Mouse (Mus musculus): ENCODE measurements around the gene Snx29.
"Not testable (repeated sequence)": the region's sequence is repeated elsewhere in the genome, so short reads cannot be mapped to it uniquely, and the experiment has no call there.

Gene Snx29

DNA sequence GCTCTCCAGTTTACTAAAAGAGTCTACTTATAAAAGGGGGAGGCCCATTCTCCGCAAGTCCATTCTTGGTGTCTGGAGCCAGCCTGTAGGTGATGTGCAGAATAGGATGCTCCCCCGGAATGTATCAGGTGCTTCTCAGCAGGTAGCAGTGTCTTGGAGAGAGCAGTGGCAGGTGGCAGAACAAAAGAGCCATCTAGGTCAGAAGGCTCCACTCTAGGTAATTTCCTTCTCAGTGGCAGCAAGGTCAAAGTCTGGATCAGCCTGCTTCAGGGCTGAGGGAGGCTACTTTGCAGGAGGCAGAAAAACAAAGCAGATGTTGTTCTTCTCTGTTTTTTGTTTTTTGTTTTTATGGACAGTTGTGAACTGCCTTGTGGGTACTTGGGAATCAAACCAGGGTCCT is 37.9 kb downstream of the Snx29 start:
- not testable (repeated sequence) for DNase-seq

DNA sequence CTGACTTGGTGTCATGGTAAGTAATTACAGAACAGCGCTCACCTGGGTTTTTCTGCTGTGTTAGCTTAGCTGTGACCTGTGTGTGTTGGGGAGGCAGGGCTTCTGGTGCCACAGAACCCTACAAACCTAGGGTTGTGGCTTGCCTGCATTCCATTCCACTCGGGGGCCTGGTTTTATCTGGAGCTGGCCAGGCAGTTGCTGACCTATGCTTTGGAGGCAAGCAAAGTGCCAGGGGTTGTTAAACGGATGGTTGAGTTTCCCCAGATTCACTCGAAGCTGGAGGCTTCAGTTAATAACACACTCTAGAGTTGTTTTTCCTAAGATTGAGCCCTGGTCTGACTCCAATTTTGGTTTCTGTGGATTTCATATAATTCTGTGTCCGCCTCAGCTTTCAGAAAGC is 42.9 kb downstream of the Snx29 start:
- DNase-seq, result no peak

DNA sequence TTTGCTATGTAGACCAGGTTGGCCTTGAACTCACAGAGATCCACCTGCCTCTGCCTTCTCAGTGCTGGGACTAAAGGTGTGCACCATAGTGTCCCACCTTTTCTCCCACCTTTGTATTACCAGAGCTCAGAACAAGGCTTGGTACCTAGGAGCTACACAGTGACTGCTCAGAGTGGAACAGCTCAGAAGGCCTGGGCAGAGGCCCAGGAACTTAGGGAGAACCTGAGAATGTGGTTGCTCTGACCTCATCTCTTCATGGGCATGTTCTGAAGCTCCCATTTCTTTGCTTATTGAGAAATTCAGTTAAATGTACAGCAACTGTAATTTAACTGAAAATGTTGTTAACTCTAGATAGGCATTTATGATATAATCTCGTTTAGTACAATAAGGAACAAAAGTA is 44.1 kb downstream of the Snx29 start:
- DNase-seq, result no peak

DNA sequence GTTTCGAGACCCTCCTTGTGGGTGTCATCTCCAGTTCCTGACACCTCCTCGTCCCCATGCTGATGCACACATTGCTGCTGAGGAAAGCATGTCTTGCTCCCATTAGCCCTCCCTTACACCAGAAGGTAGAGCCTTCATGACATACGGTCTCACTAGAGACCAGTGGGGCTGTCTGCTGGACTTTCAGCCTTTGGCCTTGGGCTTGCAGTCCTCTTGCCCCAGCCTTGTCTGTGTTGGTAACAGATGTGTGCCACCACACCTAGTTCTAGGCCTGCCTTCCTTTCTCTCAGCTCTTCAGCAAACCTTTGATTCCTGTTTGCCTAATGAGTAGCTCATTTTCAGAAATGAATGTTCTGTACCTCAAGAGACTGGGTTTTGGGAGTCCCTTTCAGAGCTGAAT is 45.7 kb downstream of the Snx29 start:
- DNase-seq, result no peak

DNA sequence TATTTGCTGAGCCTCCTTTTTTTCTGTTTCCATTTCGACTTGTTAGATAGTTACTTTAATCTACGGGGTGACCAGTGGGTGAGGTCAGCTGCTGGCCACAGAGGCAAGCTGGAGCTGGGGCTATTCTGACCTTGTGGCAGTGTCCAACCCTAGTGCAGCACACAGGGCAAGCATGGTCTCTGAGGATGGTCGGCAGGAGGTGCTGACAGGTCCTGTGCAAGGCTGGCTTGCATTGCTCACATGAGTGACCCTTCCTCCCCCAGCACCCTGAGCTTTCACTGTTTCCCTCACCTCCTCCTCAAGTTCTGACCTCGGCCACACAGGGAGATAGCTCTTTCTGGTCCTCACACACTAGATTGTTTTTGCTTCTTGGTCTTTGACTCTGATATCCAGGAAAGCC is 46.5 kb downstream of the Snx29 start:
- no peak for DNase-seq

DNA sequence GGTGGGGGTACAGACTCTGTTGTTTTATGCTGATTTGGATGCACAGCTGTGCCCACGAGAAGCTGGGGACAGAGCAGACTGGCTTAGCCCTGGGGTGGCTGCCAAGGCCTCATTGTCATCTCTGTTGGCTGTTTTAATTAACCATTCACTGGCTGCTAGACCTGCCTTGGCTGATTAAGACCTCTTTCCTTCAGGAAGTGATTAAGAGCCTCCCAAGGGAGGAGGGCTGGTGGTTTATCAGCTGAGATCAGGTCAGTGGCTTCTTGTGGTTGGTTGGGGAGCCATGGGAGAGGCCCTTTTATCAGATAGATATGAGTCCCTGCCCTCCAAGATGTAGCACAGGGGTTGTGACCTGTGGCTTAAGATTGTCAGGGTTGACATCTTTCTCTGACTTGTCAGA is 46.9 kb downstream of the Snx29 start:
- DNase-seq, result no peak

DNA sequence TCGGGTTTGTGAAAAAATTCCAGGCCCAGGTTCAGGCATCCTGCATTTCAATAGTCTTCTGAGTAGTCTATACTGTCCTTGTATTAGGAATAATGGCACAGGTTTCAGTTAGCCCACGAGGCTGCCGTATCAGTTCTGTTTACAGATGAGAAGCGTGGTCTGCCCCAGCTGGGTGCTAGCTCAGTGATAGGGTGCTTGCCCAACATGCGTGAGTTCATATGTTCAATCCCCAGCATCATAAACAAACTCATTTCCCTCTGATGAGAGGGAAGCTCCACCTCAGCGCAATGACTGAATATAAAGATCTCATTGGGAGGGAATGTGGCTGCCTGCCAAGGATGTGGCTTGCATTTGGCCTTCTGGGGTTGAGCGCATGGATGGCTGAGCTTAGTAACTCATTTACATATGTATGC is 47.4 kb downstream of the Snx29 start:
- no peak for DNase-seq

DNA sequence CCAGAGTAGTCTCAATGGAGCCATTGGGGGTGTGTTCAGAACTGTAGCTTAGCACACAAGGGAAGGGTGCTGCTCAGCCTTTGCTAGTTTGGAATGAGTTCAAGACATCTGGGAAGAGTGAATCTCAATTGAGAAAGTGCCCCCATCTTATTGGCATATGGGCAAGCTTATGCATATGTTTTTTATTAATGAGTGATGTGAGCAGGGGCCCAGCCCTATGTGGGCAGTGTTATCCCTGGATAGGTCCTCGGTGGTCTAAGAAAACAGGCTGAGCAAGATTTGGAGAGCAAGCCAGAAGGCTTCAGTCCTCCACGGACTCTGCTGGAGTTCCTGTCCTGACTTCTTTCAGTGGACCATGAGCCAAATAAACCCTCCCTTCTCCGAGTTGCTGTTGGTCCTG is 56.6 kb downstream of the Snx29 start:
- no peak for DNase-seq

DNA sequence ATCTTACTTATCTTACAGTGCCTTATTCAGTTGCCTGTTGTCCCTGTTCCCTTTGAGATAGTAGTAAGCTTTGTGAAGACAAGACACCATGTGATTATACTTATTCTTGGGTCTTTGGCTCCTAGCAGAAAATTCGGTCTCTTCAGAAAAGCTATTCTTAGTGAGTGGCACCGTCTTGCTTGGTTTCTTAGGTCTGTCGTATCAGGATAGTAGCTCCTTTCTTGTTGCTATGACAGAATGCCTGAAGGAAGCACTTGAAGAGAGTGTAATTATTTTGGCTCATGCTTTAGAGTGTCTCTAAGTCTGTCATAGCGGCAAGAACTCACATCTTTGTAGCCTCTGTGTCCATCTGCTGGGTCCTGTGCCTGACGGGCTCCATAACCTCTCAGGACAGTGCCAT is 57.3 kb downstream of the Snx29 start:
- no peak for DNase-seq

DNA sequence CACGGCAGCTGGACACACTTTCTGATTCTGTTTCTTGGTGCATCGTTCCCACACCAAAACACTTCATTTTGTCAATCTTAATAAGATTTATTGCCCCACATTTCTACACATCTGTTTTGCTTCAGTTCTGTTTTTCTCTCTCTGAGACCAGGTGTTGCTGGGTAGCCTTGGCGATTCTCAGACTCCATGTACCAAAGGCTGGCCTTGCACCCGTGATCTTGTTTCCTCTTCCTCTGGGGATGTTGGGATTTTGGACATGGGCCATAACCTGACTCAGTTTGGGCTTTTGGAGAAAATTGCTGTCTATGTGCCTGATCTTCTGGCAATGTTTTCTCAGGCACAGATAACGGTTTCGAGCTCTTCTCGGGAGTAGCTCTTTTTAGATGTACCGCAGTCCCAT is 58.2 kb downstream of the Snx29 start:
- no peak for DNase-seq

DNA sequence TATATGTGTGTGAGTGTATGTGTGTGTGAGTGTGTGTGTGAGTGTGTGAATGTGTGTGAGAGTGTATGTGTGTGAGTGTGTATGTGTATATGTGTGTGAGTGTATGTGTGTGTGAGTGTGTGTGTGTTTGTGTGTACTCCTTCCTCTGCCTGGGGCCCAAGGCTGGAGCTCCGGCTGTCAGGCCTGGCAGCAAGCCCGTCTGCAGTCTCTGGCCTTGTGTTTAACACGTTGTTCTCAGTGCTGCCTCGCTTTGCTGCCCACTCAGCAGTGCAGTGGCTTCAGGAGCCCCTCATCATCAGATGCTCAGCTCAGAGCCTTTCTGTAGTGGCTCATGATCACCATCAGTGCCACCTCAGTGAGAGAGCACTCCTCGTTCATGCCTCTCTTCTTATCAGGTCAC is 61.7 kb downstream of the Snx29 start:
- peak; percentile 47 for DNase-seq

DNA sequence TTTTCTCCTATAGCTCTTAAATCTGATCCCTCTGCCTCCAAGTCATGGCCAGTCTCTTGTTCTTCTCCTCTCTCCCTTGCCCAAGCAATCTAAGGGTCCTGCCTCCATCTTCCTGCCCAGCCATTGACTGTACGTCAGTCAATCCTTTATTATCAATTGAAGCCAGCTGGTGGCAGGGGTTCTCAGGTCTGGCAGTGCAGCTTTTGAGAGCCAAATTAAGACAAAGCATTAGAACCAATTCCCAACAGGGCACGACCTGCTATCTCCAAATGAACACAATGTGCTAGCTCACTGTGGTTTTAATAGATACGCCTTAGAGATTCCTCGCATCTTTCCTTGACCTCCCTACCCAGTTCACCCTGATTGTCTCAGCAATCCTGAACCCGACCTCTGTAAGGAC is 62.4 kb downstream of the Snx29 start:
- DNase-seq, result no peak

DNA sequence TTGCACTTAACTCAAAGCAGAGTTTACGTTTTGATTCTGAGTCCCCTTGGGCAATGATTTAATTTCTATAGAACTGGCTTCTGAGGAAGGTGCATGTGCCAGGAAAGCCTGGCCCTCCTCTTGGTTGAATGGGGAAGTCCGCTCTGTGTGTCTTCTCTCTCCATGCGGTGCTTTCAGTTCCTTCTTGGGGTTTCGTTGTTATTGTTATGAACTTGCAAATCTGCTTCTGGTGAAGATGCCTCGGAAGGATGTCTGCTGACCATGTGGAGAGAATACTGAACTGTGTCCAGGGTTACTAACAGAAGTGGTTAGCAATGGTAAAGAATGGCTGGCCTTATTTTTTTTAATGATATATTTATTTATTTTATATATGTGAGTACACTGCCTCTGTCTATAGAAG is 63.1 kb downstream of the Snx29 start:
- no peak for DNase-seq

DNA sequence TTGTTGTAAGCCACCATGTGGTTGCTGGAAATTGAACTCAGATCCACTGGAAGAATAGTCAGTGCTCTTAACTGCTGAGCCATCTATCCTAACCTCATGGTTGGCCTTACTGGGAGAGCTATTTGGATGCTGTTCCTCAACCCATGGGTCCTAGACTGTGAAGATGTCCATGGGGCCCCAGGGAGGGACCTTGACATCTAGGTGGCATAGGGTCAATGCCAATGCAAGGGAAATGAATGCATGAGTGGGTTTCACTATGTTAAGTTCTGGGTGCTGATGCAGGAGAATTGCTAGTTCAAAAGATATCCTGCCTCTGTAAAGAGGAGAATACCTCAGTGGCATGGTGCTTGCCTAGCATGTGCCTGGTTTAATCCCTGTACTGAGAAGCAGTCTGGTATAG is 63.5 kb downstream of the Snx29 start:
- DNase-seq, result no peak

DNA sequence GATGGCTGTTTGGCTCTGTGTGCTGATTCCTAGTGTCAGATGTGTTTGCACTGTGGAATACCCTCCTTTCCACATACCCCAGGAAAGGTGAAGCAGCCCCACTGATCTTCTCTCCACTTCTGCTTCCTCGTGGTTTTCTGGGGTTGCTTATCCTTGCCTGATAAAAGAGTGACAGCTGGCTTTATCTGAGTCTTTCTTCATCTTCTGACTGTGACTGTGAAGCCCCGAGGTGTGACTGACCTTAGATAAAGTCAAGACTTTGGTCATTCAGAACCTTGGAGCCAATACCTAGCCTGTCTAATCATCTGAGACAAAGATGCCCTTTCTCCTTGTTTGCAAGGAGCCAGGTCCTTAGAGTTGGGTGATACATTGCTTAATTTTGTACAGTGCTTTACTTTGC is 65.4 kb downstream of the Snx29 start:
- DNase-seq, result no peak

DNA sequence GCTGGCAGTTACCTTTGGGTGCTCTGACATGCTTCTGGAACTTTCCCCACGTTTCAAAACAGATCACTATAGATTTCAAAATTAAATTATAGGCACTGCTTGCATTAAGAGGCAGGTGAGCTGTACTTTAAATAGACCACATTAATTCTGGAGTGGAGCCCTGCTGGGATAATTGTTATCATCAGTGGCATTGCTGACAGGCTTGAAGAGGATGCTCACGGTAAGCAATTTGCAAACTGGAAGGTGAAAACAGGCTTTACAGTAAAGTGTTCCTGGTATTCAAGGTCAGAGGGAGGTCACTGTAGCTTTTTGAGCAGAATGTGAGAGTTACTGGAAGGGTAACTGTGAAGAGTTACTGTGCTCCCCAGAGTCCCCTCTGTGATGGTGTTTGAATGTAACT is 66.6 kb downstream of the Snx29 start:
- no peak for DNase-seq

DNA sequence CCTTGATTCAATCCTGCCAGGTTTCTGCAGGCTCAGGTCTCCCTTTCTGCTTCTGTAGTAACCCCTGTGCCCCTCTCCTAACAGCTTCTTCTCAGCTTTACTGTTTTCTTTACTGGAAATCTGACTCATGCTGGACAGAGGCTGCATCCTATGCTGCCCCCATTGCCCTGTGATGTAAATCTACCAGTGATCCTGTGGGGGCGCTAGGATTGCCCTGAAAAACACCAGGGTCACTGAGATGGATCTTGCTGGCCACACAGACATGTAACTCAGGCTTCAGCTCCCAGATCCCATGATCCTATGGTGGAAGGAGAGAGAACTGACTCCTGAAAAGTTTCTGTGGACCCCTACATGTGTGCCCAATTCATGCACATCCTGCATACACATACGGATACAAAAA is 73.9 kb downstream of the Snx29 start:
- no peak for DNase-seq

DNA sequence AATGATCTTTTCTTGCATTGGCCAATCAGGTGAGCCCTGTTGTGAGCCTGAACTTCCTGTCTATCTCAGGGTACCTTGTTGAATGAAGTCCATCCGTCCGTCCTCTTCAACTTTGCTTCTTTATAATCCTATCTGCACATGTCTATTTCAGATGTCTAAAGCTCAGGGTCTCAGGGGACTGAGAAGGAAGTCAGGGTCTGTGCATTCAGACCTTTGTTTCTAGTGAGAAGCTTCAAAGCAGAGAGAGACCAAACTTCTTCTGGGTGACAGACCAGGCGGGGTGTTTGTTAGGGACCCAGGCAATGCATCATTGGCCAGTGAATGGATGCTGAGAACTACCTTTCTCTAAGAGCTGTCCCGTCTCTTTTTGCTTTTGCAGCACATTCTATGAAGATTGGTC is 76.7 kb downstream of the Snx29 start:
- DNase-seq, result no peak

DNA sequence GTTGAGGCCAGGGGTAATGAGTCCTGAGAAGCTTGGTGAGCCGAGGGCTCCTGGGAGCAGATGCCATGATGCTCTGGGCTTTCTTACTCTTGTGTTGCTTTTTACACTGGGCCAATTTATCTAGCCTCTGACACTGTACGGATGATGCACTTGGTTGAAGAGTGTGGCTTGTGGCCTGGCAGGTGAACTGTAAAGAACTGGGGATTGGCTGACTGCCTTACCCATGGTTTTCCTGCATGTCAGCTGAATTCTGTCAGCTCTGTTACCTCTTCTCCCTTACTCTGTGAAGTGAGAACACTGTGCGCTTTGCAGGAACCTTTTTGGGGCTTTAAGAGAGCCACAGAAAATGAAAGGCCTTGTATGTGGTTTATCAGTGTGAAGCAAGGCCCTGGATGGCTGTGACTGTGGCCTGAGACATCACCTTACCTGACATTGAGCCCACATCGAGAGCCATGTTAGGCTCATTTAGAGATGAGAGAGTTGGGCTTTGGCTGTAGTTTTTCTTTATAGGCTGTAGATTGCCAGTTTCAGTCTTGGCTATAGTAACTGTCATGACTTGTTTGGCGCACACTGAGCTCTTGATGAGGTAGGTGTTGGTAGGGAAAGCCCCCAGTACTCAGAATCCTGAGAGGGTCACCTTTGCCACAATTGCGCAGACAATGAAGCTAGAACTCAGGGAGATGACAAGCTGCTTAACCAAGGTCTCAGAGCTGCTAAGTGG is 77.3 kb downstream of the Snx29 start:
- DNase-seq, result no peak

DNA sequence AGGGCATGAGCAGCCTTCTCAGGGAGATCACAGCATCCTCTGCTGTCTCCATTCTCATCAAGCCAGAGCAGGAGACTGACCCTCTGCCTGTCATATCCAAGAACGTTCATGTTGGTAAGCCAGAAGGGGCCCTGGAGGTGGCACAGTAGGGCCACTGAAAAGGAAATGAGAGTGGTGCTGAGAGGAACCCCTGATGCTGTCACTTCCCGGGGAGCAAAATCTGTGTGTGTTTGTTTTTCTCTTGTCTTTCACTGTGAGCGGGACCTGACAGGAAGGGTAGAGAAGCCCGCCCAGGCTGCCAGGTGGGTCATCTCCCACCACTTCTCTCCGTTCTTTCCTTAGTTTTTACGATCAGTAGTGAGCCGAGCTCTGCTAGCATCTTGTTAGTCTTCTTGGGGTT is 78.2 kb downstream of the Snx29 start:
- DNase-seq, result no peak

DNA sequence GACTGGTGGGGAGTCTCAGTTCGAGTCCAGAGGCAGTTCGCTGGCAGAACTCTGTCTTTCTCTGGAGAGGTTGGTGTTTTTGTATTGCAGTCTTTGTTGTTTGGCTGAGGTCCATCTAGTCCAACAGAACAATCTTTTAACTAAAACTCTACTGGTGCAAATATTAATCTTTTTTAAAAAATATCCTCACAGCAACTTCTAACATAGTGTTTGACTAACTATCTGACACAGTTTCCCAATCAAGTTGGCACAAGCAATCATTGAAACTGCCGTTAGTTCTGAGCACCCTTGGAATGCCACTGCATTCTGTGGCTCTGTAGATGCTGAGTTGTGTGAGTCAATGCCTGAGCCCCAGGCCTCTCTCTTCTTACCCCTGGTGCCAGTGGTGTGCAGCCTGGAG is 82.5 kb downstream of the Snx29 start:
- DNase-seq, result no peak

DNA sequence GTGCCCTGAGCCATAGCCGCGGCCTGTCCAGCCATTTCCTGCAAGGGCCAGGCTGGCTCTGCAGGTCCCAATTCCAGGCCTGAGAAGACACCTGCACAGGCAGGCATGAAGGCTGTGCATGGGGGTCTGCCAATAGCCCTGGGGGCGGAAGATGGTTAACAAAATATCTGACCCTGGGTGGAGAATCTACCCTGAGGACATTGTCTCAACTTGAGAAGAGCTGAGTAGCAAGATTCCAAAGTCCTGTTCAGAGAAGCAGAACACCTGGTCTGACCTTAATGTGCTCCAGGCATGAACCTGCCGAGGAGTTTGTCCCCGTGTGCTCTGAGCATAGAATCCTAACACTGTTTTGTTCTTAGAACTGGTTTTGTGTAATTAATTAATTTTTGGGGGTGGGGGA is 83.5 kb downstream of the Snx29 start:
- DNase-seq, result no peak

DNA sequence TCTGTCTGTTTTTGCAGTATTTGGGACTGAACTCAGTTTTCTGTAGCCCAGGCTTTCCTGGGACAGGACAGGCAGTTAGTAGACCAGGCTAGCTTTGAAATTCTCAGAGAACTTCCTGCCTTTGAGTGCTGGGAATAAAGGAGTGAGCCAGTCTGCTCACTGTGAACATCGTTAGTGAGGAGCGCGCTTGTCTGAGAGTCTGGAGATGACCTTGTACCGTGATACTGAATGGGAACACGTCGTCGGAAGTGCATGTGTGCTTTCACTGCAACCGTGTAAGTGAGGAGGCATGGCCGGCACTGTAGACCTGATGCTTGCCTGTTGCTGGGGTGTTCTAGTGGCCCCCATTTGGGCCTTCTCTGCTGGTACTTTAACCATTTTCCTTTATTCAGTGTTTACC is 83.9 kb downstream of the Snx29 start:
- no peak for DNase-seq

DNA sequence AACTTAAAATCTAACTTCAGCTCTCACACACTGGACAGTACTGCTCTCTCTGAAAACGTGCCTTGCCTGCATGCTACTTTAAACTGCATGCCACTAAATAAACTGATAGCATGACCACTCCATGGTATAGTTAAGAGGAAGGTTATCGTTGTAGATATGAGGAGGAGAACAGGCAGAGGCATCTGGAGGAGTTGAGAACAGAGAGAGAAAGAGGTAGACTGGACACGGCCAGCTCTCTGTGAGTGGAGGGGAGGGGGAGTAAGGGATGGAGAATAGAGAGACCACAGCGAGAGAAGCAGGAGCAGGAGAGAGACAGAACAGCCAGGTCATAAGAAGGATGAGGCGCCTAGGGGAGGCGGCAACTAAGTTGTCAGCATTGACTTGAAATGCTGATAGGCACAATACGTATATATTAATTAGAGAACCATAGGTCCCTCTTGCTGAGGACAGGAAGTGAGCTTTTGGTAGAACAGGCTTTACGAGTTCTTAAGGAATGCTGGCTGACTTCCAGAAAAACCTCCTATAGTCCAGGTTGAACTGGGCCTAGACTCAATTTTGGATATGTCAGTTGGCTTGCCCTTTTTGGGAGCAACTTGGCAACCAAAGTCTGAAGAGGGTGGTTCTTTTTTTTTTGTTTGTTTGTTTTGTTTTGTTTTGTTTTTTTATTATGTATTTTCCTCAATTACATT is 85.4 kb downstream of the Snx29 start:
- DNase-seq, result no peak

DNA sequence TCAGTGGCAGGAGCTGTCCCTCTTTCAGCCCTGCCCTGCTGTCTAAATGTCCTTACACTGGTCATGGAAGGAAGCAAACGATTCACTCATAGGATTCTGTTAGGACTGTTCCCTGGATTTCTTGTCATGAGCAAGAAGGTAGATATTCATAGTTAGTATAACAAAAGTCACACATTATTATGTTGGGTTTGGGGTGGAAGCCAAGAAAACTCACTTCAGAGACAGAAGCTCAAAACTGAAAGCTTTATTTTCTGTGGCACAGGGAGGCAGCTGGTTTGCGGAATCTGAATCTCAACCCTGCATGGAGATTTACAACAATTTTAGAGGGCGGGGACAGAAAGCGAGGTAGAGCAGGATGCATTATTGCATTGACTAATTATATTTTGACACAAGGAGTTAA is 86.0 kb downstream of the Snx29 start:
- DNase-seq, result no peak
